Mouse (Mus musculus): ENCODE data around the gene Sugt1. TPM values are rescaled to one million over a fixed set of nuclear protein-coding genes. Genes with fewer than 3 reads are reported as not detected.

The Sugt1 gene
- polyA plus RNA-seq, 2 experiments, result 55.4 to 122 TPM

DNA sequence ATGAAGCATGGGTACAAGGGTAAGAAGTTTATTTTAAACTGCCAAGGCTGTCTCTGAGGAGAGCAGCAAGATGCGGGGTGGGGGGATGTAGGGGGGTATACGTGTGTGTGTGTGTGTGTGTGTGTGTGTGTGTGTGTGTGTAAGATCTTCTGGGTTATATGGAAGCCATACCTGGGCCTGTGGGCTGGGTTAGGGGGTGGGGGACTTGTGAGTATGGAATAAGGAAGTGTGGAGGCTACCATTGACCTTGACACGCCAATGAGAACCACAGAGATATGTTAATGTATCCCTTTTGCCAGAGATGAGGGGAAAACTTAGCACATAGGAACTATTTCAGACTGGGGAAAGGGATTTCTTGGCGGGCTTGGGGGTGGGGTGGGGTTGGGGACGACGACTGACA lies 1.9 kb downstream of the Sugt1 start:
- DNase-seq (ENCODE audit: low spot score) (no peak), ATAC-seq (ENCODE audit: low FRiP score, low read depth) (no peak)
- no peaks in the 10 kb centered on the region for H3K9me3 ChIP-seq (ENCODE audit: control insufficient read depth, low read length)
- peaks cover 16% of the 10 kb centered on the region for H3K4me1 ChIP-seq (ENCODE audit: control insufficient read depth, insufficient read depth, low read length)
- H3K27ac ChIP-seq (replicated peaks; ENCODE audit: low read depth, low read length), result no peak overlapping the region
- H3K27me3 ChIP-seq (ENCODE audit: control insufficient read depth, insufficient read depth, low read length), result no peaks in the 10 kb centered on the region
- no peak overlapping the region for H3K4me3 ChIP-seq (replicated peaks; ENCODE audit: low read length)
- H3K9ac ChIP-seq (ENCODE audit: low read depth, low read length, severe bottlenecking), result no peak overlapping the region
- no peak for TF ChIP-seq POLR2A (IDR thresholded peaks at IDR 0.05; ENCODE audit: borderline replicate concordance, extremely low read depth, insufficient read depth, insufficient read length)
- H3K36me3 ChIP-seq (ENCODE audit: control insufficient read depth, insufficient read depth, low read length), result 0 out of 2 replicates have a peak, but pooled peaks cover 8% of the 10 kb centered on the region
- no peak overlapping the region for H3K4me2 ChIP-seq (replicated peaks; ENCODE audit: low read depth, low read length, severe bottlenecking)
- 89% methylated on average over 6 of the region's 6 CpGs for WGBS

DNA sequence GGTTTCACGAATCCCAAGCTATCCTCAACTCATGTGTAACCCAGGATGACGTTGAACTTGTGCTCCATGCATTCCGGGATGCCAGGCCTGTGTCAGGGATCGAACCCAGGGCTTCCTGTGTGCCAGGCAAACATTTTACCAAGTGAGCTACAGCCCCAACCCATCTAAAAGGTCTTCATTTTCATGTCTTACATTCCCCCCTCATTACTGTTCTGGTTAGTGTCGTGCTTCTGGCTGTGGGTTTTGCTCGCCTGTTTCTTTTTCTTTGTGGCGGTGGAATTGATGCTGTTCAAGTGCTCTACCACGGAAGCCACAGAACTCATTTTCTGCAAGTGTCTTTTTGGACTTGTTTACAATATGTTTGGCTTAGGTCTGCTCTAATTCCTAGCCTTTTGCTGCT lies 3.4 kb downstream of the Sugt1 start:
- no peak for DNase-seq (ENCODE audit: low spot score)
- peaks cover 17% of the 10 kb centered on the region; the same call in 1 of the 2 replicates for H3K36me3 ChIP-seq (ENCODE audit: control insufficient read depth, insufficient read depth, low read length)
- no peak for ATAC-seq (ENCODE audit: low FRiP score, low read depth)
- no peaks in the 10 kb centered on the region for H3K27me3 ChIP-seq (ENCODE audit: control insufficient read depth, insufficient read depth, low read length)
- 93% methylated on average over 8 of the region's 8 CpGs for WGBS
- H3K9ac ChIP-seq (ENCODE audit: low read depth, low read length, severe bottlenecking), result no peak overlapping the region
- TF ChIP-seq POLR2A (IDR thresholded peaks at IDR 0.05; ENCODE audit: borderline replicate concordance, extremely low read depth, insufficient read depth, insufficient read length), result no peak
- H3K4me3 ChIP-seq (replicated peaks; ENCODE audit: low read length), result no peak overlapping the region
- H3K4me2 ChIP-seq (replicated peaks; ENCODE audit: low read depth, low read length, severe bottlenecking), result no peak overlapping the region
- peaks cover 16% of the 10 kb centered on the region for H3K4me1 ChIP-seq (ENCODE audit: control insufficient read depth, insufficient read depth, low read length)
- no peaks in the 10 kb centered on the region for H3K9me3 ChIP-seq (ENCODE audit: control insufficient read depth, low read length)
- no peak overlapping the region for H3K27ac ChIP-seq (replicated peaks; ENCODE audit: low read depth, low read length)

DNA sequence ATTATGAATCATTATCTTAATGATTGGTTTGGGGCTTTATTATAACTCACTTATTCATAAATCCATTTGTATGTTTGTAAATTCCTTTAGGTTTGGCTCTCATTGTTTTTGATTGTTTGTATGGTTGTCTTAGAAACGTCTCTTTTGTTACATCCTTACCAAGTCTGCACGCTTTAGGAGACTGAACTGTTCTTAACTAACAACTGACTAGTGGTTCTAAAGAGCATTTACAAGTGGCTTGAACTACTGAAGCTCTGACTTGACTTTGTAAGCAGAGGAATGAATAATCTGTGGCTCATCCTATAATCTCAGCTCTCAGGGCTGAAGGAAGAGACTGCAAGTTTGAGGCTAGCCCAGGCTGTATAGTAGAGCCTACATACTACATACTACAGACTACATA lies 4.1 kb downstream of the Sugt1 start:
- ATAC-seq (ENCODE audit: low FRiP score, low read depth) (no peak), DNase-seq (ENCODE audit: low spot score) (no peak)
- Histone ChIP-seq H3K9ac (ENCODE audit: low read depth, low read length, severe bottlenecking) (no peak overlapping the region), H3K4me2 (replicated peaks; ENCODE audit: low read depth, low read length, severe bottlenecking) (no peak overlapping the region), H3K27ac (replicated peaks; ENCODE audit: low read depth, low read length) (no peak overlapping the region), H3K4me1 (ENCODE audit: control insufficient read depth, insufficient read depth, low read length) (peaks cover 14% of the 10 kb centered on the region), H3K27me3 (ENCODE audit: control insufficient read depth, insufficient read depth, low read length) (no peaks in the 10 kb centered on the region), H3K4me3 (replicated peaks; ENCODE audit: low read length) (no peak overlapping the region), H3K36me3 (ENCODE audit: control insufficient read depth, insufficient read depth, low read length) (peaks cover 20% of the 10 kb centered on the region), H3K9me3 (ENCODE audit: control insufficient read depth, low read length) (no peaks in the 10 kb centered on the region)
- WGBS, result 98% methylated on average over 2 of the region's 2 CpGs
- no peak for TF ChIP-seq POLR2A (IDR thresholded peaks at IDR 0.05; ENCODE audit: borderline replicate concordance, extremely low read depth, insufficient read depth, insufficient read length)

DNA sequence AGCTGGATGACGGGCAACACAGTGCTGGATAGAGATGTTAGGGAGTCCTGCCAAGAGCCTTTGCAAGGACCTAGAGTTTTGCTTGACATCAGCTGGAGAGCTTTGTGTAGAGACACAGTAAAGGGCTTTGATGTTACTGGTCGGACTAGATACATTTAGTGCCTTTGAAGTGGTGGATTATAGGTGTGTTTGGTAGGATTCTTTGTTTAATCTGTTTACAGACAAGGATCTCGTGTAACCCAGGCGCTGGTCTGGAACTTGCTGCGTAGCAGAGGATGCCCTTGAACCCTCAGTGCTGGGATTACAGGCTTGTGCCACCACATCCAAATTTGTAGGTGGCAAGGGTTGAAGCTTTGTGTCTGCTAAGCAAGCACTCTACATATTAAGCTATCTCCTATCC lies 6.6 kb downstream of the Sugt1 start:
- Histone ChIP-seq H3K27me3 (ENCODE audit: control insufficient read depth, insufficient read depth, low read length) (no peaks in the 10 kb centered on the region), H3K9ac (ENCODE audit: low read depth, low read length, severe bottlenecking) (no peak overlapping the region), H3K4me1 (ENCODE audit: control insufficient read depth, insufficient read depth, low read length) (peaks cover 3% of the 10 kb centered on the region; the same call in 1 of the 2 replicates), H3K27ac (replicated peaks; ENCODE audit: low read depth, low read length) (no peak overlapping the region), H3K4me3 (replicated peaks; ENCODE audit: low read length) (no peak overlapping the region), H3K9me3 (ENCODE audit: control insufficient read depth, low read length) (no peaks in the 10 kb centered on the region), H3K4me2 (replicated peaks; ENCODE audit: low read depth, low read length, severe bottlenecking) (no peak overlapping the region), H3K36me3 (ENCODE audit: control insufficient read depth, insufficient read depth, low read length) (peaks cover 39% of the 10 kb centered on the region)
- DNase-seq (ENCODE audit: low spot score), result no peak
- WGBS, result 88% methylated on average over 5 of the region's 5 CpGs
- no peak for TF ChIP-seq POLR2A (IDR thresholded peaks at IDR 0.05; ENCODE audit: borderline replicate concordance, extremely low read depth, insufficient read depth, insufficient read length)
- ATAC-seq (ENCODE audit: low FRiP score, low read depth), result no peak

DNA sequence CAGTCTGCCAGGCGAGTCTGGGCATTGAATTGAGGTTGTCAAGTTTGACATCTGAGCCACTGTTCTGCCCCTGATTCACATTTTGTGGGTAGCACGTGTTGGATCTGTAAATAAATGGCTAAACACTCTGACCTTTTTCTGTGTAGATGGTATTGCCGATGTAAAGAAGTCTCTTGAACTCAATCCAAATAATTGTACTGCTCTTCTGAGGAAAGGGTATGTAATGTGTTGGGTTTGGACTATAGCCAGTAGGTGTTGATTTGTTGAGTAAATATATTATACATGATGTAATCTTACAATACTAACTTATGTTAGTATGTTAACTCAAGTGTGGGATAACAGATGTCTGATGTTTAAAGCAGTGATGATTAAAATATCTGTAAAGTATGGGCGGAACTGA lies 9.1 kb downstream of the Sugt1 start:
- no peak overlapping the region for H3K9ac ChIP-seq (ENCODE audit: low read depth, low read length, severe bottlenecking)
- H3K36me3 ChIP-seq (ENCODE audit: control insufficient read depth, insufficient read depth, low read length), result peaks cover 58% of the 10 kb centered on the region
- H3K27ac ChIP-seq (replicated peaks; ENCODE audit: low read depth, low read length), result no peak overlapping the region
- H3K4me2 ChIP-seq (replicated peaks; ENCODE audit: low read depth, low read length, severe bottlenecking), result no peak overlapping the region
- no peak for TF ChIP-seq POLR2A (IDR thresholded peaks at IDR 0.05; ENCODE audit: borderline replicate concordance, extremely low read depth, insufficient read depth, insufficient read length)
- no peaks in the 10 kb centered on the region for H3K4me1 ChIP-seq (ENCODE audit: control insufficient read depth, insufficient read depth, low read length)
- 81% methylated on average over 4 of the region's 4 CpGs for WGBS
- ATAC-seq (ENCODE audit: low FRiP score, low read depth) (no peak), DNase-seq (ENCODE audit: low spot score) (no peak)
- no peaks in the 10 kb centered on the region for H3K27me3 ChIP-seq (ENCODE audit: control insufficient read depth, insufficient read depth, low read length)
- H3K4me3 ChIP-seq (replicated peaks; ENCODE audit: low read length), result no peak overlapping the region
- H3K9me3 ChIP-seq (ENCODE audit: control insufficient read depth, low read length), result no peaks in the 10 kb centered on the region

DNA sequence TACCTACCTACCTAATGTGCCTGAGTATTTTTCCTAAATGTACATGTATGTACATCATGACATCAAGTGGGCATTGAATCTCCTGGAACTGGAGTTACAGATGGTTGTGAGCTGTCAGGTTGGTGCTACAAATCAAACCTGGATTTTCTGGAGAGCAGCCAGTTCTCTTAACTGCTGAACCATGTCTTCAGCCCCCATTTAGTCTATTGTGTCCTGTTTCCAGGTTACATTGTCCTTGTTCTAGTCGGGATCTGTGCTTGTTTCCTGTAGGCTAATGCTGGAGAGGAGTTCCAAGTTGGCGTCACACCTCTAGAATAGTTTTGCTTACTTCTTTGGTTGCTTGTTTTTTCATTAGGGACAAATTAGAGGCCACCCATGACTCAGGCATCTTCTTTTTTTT lies 18.4 kb downstream of the Sugt1 start:
- Histone ChIP-seq H3K4me2 (replicated peaks; ENCODE audit: low read depth, low read length, severe bottlenecking) (no peak overlapping the region), H3K4me1 (ENCODE audit: control insufficient read depth, insufficient read depth, low read length) (no peaks in the 10 kb centered on the region), H3K9me3 (ENCODE audit: control insufficient read depth, low read length) (no peaks in the 10 kb centered on the region), H3K4me3 (replicated peaks; ENCODE audit: low read length) (no peak overlapping the region), H3K27ac (replicated peaks; ENCODE audit: low read depth, low read length) (no peak overlapping the region), H3K27me3 (ENCODE audit: control insufficient read depth, insufficient read depth, low read length) (no peaks in the 10 kb centered on the region), H3K9ac (ENCODE audit: low read depth, low read length, severe bottlenecking) (no peak overlapping the region), H3K36me3 (ENCODE audit: control insufficient read depth, insufficient read depth, low read length) (peaks cover 79% of the 10 kb centered on the region)
- no peak for DNase-seq (ENCODE audit: low spot score)
- 82% methylated on average over 2 of the region's 2 CpGs for WGBS
- no peak for TF ChIP-seq POLR2A (IDR thresholded peaks at IDR 0.05; ENCODE audit: borderline replicate concordance, extremely low read depth, insufficient read depth, insufficient read length)
- ATAC-seq (ENCODE audit: low FRiP score, low read depth), result no peak

Measured in limb, embryonic 14.5 days (tissue).